Mouse (Mus musculus) spleen, adult 12 weeks (tissue): ENCODE data around the gene Gm5447.

Experiments used
- DNase-seq: peaks from one replicate; pipeline ENCODE4 v3.0.0; 2022; ENCODE audit warnings: low spot score

Gm5447 gene

GRCm38 (mm10) chr13:30973501-30974246, at the start of gene Gm5447, which contains the start of gene Exoc2:
TSS of gene Gm5447 (plus strand) at chr13:30974204.
TSS of gene Exoc2 (minus strand) at chr13:30974093.
- DNase-seq, result peak; percentile 77

- DNase-seq, result no peak
Measured at GRCm38 (mm10) chr13:30924269-30924668, 49.7 kb upstream of the Gm5447 start.

- DNase-seq, result no peak
Measured at GRCm38 (mm10) chr13:30929119-30929518, 44.9 kb upstream of the Gm5447 start.

- no peak for DNase-seq
Measured at GRCm38 (mm10) chr13:30931613-30932012, 42.4 kb upstream of the Gm5447 start.

GRCm38 (mm10) chr13:30932972-30933371, 41.0 kb upstream of the Gm5447 start:
- no peak for DNase-seq

GRCm38 (mm10) chr13:30945788-30946187, 28.2 kb upstream of the Gm5447 start:
- DNase-seq, result no peak

- DNase-seq, result peak; percentile 12
Measured at GRCm38 (mm10) chr13:30947129-30947528, 26.9 kb upstream of the Gm5447 start.

GRCm38 (mm10) chr13:30947540-30947939, 26.5 kb upstream of the Gm5447 start, which contains the start of gene Hus1b:
TSS of gene Hus1b (minus strand) at chr13:30947759.
- DNase-seq, result no peak

GRCm38 (mm10) chr13:30949181-30949580, 24.8 kb upstream of the Gm5447 start:
- no peak for DNase-seq

- no peak for DNase-seq
Measured at GRCm38 (mm10) chr13:30952044-30952443, 22.0 kb upstream of the Gm5447 start.

- DNase-seq, result no peak
Measured at GRCm38 (mm10) chr13:30953580-30953979, 20.4 kb upstream of the Gm5447 start.

GRCm38 (mm10) chr13:30960714-30961113, 13.3 kb upstream of the Gm5447 start:
- no peak for DNase-seq

GRCm38 (mm10) chr13:30961932-30962331, 12.1 kb upstream of the Gm5447 start:
- no peak for DNase-seq

GRCm38 (mm10) chr13:30966507-30966911, 7.5 kb upstream of the Gm5447 start:
- no peak for DNase-seq

GRCm38 (mm10) chr13:30968311-30968710, 5.7 kb upstream of the Gm5447 start:
- no peak for DNase-seq

- DNase-seq, result no peak
Measured at GRCm38 (mm10) chr13:30971047-30971446, 3.0 kb upstream of the Gm5447 start.

GRCm38 (mm10) chr13:30972102-30972501, 1.9 kb upstream of the Gm5447 start:
- peak; percentile 21 for DNase-seq

- DNase-seq, result no peak
Measured at GRCm38 (mm10) chr13:30974247-30974630, 235 bp downstream of the Gm5447 start.

GRCm38 (mm10) chr13:30976536-30977084, 2.6 kb downstream of the Gm5447 start:
- no peak for DNase-seq

- no peak for DNase-seq
Measured at GRCm38 (mm10) chr13:30978224-30978623, 4.2 kb downstream of the Gm5447 start.

GRCm38 (mm10) chr13:30981666-30982065, 7.7 kb downstream of the Gm5447 start:
- DNase-seq, result peak; percentile 27

- no peak for DNase-seq
Measured at GRCm38 (mm10) chr13:30985275-30985597, 11.2 kb downstream of the Gm5447 start.

- DNase-seq, result no peak
Measured at GRCm38 (mm10) chr13:30985598-30986466, 11.8 kb downstream of the Gm5447 start.
